Mouse (Mus musculus) layer of hippocampus, adult 6 months (tissue): ENCODE results near the gene Amy2a3. TPM values are rescaled to one million over a fixed set of nuclear protein-coding genes. Genes with fewer than 3 reads are reported as not detected.

Experiments
- long read RNA-seq, 2 experiments: library from polyadenylated mRNA; unstranded; transcript quantifications; one replicate each; pipeline ENCODE4 v2.0.0; 2019 to 2020
- polyA plus RNA-seq: library from polyadenylated mRNA; unstranded; fragments of <200 nt; fragmentation: Nextera tagmentation; gene quantifications from 2 replicates; pipeline ENCODE4 v1.2.3, GENCODE M21; 2021

Gene Amy2a3
- not detected in 2 replicates for polyA plus RNA-seq
- long read RNA-seq, experiment 1, result 0 reads
- long read RNA-seq, experiment 2, result 0 reads

DNA sequence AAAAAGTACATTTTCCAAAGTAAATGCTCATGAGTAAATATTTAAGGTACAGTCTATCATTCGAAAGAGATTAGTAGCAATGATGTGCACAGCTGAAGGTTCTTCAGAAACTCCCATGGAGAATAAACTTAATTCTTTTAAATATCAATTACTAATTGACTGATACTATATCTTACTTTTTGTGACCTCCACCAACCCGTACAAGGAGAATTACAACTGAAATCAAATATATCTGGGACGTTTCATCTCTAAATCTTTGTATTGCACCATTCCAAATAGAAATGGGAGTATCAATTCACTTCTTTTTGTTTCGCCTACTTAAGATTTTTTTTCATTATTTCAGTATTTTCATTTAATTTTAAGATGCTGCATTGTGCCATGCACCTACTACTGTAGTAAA is at the start of gene Amy2a3:
Gene Amy2a3, minus strand, starts transcription at position 101 of the 400 bp plus-strand sequence.

DNA sequence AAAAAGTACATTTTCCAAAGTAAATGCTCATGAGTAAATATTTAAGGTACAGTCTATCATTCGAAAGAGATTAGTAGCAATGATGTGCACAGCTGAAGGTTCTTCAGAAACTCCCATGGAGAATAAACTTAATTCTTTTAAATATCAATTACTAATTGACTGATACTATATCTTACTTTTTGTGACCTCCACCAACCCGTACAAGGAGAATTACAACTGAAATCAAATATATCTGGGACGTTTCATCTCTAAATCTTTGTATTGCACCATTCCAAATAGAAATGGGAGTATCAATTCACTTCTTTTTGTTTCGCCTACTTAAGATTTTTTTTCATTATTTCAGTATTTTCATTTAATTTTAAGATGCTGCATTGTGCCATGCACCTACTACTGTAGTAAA is 32.7 kb upstream of the Amy2a3 start, which contains the start of gene Amy2a2:
Gene Amy2a2, minus strand, starts transcription at position 101 of the 400 bp plus-strand sequence.

GRCm38 (mm10) chr3:113291349-113291748 is 32.5 kb downstream of the Amy2a3 start, which contains the start of gene Amy2a4:
Gene Amy2a4 (minus strand): TSS chr3:113291449.

Other genes starting within 250 kb of the Amy2a3 start
- gene Amy2a5, start 65.2 kb downstream of the Amy2a3 start, polyA plus RNA-seq, result not detected in 2 replicates
- gene Amy2a4, start 32.6 kb downstream of the Amy2a3 start, polyA plus RNA-seq, result not detected in 2 replicates
- not detected in 2 replicates for gene Amy2a2, start 32.6 kb upstream of the Amy2a3 start, polyA plus RNA-seq
- not detected in 2 replicates for gene Amy2a1, start 208.4 kb upstream of the Amy2a3 start, polyA plus RNA-seq